Mouse (Mus musculus) MEL-GATA-1-ER (cell line): ENCODE measurements around the gene Zbtb8os.

ENCODE experiments used
- DNase-seq: peaks from one replicate; pipeline ENCODE4 v3.0.0-alpha.2; 2012; ENCODE audit warnings: low read depth; ENCODE audit errors: extremely low read depth

Zbtb8os gene

DNA sequence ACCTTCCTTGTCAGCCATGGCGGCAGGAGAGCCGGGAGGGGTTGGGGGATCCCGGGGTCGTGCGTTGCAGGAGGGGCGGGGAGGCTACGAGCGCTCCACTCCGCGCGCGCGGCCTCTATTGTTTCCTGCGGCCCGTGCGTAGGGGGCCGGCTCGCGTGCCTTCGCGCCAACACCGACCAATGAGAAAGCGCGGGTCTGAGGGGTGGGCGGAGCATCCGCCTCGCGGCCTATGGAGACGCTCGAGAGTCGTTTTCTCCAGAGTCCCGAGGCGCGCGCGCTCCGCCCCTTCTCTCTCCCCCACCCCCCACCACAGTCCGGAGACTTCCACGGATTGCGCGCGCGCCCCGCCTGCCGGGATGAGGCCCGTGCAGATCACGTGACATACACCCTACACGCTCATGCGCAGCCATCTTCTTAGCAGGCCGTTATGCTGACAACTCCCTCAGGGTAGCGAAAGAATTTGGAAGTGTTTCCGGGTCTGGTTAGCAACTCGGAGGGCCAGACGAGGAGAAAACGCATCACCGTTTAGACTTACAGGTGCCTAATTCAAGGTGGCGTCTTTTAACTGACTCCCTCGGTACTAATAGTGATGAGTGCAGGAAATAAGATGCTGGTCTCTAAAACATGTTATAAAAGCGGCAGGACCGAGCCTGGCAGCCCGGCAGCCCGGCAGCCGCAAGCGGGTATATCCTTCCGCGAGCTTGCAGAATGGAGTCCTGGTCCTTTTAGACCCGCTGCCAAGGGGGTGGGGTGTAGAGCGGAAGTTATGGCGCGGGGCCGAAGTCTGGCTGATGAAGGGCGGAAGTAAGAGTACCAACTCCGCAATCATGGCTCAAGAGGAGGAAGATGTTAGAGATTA lies at the start of gene Zbtb8os, which contains the start of gene Rbbp4:
TSS of gene Zbtb8os (plus strand) at position 480 of the 859 bp plus-strand sequence.
TSS of gene Rbbp4 (minus strand) at position 155 of the 859 bp plus-strand sequence.
- DNase-seq, result peak; percentile 96

DNA sequence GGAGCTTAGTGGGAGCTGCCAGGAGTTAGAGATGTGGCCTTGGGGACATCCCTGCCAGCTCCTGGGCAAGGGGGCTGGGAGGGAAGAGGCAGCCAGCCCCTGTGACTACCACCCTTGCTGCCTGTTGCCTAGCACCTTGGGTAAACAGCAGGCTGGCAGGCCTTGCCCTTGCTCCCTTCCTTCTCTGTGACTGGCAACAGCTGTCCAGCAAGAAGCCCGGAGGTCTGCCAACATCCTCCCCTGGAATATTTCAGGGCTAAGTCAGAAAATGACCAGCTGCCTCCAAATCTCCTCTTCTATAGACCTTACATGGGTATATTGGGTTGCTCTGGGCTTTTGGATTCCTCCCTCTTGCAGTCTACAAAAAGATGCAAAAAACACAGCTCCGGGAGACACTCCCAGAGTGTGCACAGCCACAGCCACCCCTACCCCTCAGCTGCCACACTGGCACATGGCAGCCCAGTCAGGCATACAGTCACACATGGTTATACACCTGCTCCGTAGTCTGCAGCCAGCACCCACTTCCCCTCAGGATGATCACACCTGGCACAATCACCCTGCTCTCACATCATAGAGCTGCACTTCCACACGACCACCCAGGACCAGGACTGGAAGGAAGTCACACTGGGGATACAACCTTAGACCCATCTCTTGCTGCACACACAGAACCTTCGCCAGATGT lies 49.4 kb upstream of the Zbtb8os start:
- DNase-seq, result no peak

DNA sequence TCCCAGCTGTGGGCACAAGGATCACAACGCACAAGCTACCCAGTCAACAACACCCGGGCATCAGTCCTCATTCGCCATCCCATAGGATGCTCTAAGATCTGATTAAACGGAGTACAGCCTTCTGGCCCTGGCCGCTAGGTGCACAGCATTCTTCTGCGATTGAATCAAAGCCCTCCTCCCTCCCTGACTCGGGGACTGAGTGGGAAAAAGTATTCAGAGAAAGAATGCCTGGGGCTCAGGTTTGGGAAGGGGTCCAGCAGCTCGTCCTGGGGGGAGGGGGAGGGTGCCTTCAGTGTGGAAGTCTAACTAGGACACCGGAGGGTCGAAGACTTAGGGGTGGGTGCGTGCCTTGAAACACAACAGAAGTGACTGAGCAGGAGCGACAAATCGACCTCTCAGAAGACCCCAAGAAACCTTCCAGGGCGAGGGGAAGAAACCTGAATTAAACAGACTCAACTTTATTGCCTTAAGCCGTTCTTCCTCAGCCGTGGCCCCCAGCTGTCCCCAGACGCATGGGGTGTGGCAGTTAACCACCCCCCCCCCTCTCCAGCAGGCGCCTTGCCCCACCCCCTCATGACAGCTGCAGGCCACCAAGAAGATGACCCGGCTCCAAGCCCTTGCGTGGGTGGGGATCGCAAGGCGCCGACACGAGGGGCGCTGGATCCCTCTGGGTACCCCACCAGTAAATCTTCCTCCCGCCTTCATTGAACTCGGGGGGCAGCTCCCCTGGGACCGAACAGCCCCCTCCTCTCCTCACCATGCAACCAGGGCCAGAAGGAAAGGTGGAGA lies 48.6 kb upstream of the Zbtb8os start:
- DNase-seq, result no peak

DNA sequence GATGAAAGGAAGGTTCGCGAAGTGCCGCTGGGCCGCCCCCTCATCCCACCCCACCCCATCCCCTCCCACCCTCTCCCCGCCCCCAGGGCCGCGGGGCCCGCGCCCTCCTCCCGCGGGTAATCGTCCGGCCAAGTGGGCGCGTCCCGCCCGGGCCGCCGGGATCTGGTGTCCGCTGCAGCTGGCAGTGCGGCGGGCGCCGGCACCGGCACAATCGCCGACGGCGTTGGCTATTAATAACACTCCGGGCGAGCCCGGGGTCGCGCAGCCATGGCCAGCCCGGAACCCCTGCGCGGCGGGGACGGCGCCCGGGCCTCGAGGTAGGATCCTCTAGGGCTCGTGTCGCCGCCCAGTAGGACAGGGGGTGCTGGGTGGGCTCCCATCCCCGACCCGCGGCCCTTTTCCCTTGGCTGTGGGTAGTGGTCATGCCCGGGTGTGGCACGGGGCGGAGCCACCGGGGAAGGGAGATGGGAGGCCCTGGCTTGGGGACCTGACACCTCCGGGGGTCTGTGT lies 48.0 kb upstream of the Zbtb8os start, which contains the start of gene Sync:
TSS of gene Sync (plus strand) at position 146 of the 510 bp plus-strand sequence.
- no peak for DNase-seq

DNA sequence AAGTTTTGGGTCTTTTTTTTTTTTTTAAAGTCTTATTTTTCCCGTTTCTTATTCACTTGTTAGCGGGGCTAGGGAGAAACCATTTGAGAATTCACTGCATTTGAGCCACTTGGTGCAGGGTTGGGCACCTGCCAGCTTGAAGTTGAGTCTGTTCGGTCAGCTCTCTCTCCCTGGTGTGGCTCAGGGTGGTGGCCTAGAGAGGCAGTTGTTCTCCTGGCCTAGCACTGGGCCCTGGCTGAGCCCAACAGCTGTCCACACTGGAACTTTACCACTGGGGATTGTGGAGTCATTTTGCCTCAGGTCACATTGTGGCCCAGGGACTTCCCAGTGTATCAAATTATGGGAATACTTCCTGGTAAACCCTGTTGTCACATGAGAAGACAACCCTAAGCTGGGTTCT lies 47.4 kb upstream of the Zbtb8os start:
- DNase-seq, result no peak

DNA sequence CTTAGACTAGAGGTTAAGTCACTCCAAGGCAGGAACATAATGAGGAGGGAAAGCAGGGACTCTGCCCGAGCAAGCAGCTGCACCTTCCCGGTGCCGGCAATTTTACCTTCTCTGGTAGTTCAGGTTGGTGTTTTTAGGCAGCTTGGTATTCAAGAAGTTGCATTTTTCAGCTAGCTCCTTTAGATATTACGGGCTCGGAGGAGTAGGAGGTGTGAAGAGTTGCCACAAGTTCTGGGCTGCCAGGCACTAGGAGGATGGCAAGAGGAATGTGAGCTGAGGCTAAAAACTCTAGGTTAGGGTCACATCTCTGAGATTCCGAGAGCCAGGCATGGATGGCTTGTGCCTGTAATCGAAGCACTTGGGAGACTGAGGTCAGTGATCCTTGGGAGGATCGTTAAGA lies 45.8 kb upstream of the Zbtb8os start:
- DNase-seq, result no peak

DNA sequence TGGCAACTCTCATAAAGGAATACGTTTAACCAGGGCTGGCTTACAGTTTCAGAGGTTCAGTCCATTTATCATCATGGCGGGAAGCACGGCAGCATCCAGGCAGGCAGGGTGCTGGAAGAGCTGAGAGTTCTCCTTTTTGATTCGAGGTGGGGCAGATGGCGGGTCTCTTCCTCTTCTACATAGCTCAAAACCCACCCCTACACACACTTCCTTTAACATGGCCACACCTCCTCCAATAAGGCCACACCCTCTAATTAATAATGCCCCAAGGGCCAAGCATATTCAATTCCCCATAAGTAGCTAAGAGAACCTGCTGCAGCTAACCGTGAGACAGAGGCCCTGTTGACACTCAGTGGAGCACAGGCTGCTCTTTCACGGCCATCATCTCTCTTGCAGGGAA lies 42.7 kb upstream of the Zbtb8os start:
- peak; percentile 49 for DNase-seq

DNA sequence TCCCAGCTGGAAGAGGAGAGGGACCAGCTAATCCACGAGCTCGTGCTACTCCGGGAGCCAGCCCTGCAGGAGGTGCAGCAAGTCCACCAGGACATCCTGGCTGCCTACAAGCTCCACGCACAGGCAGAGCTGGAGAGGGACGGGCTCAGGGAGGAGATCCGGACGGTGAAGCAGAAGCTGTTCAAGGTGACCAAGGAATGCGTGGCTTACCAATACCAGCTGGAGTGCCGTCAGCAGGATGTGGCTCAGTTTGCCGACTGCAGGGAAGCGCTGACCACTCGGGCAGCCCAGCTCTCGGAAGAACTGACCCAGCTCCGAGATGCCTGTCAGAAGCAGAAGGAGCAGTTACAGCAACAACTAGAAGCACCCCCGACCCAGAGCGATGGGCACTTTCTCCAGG lies 41.8 kb upstream of the Zbtb8os start:
- DNase-seq, result no peak

DNA sequence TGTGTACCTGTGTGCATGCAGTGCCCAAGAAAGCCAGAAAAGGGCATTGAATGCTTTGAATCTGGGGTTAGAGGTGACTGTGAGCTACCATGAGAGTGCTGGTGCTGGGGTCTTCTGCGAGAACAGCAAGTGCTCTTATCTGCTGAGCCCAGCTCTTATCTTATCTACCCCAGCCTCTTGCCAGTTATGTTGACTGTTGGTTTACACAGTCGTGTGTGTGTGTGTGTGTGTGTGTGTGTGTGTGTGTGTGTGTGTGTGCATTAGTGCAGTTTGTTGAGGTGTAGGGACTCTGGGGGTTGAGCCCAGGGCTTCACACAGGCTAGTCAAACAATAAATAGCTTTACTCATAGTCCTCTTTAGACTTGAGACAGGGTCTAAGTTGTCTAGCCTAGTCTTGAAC lies 40.3 kb upstream of the Zbtb8os start:
- DNase-seq, result no peak

DNA sequence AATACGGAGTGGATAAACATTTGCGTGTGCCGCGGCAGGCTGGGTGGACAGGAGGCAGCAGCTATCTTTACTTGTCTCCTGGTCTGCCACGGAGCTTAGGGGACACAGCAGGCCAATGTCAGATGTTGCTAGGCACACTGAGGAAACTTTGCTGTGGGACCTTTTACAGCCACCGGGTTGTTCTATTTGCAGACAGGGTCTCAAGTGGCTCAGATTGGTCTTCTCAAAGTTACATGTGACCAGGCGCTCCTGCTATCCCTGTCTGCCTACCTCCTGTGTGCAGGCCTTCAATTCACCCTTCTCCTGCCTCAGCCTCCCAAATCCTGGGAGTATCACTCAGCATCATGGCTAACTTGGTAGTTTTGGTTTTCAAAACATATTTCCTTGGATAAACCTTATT lies 39.4 kb upstream of the Zbtb8os start:
- DNase-seq, result no peak

DNA sequence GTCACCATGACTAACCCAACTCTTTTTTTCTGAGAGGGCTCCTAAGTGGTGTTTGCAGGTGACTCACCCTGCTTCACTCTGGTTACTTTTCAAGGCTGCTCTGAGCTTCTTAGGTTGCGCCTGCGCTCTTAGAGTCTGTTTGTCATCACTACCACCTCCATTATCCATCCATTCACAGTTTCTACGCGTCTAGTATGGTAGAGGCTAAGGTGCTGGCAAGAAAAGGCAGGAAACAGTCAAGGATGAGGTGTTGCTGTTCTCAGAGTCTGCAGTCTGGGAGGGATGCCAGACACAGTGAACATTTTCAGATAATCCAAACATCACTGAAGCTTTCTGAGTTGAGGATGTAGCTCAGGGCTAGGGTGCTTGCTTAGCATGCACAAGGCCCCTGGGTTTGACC lies 37.8 kb upstream of the Zbtb8os start:
- no peak for DNase-seq

DNA sequence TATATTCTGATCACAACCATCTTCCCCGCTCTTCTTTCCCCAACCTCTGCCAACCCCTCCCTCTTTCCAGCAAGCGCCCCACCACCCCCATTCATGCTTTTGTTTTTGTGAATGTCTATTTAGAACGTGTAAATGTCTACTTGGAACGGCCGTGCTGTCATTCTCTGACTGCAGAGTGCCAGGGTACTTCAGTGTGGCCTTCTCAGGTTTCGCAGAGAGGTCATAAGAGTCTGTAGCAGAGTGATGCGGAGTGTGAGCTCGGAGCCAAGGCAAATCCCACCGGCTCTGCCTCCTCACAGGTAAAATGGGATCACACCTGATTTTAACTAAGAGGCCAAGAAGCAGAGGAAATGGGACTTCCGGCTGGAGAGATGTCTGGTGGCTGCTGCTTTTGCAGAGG lies 36.4 kb upstream of the Zbtb8os start:
- no peak for DNase-seq

DNA sequence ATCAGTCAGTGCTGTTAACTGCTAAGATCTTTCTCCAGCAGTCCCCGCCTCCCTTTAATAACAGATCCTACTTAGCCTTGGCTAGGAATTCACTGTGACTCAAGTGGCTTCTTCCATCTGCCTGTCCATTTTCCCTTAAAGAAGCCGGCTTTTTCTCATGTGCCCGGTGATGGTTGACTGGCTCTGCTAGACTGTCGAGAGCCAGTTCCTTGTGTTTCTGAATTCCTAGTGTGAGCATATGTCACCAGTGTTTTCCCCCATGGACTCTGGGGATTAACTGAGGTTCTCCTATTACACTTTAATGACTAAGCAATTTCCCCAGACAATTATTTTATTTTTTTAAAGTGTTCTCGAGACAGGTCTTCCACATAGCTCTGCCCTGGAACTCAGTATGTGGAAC lies 32.1 kb upstream of the Zbtb8os start:
- no peak for DNase-seq

DNA sequence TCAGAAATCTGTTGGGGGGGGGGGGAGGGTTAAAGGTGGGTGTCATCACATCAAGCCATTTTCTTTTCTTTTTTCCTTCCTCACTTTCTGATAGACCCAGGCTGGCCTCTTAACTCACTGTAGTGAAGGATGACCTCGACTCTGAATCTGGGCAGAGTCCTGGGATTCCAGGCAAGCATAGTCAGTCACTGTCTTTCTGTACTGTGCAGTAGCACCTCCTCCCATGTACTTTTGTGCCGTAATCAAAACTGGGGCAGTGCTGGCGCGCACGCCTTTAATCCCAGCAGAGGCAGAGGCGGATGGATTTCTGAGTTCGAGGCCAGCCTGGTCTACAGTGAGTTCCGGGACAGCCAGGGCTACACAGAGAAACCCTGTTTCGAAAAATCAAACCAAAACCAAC lies 31.7 kb upstream of the Zbtb8os start:
- no peak for DNase-seq

DNA sequence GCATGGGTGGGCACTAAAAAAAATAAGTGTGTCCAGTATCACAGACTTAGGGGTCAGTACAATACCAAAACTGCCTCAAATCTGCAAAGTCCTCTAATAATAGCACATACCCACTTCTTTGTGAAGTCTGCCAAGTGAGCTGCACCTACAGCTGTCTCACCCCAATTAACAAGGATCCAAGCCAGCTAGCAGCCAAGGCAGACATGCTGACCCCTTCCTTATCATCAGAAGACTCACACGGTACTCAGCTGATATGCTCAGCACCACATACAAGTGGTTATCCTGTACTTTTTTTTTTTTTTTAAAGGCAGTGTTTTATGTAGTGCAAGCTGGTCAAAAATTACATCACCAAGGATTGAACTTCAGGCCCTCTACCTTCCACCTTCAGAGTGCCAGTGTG lies 31.2 kb upstream of the Zbtb8os start:
- peak; percentile 14 for DNase-seq

DNA sequence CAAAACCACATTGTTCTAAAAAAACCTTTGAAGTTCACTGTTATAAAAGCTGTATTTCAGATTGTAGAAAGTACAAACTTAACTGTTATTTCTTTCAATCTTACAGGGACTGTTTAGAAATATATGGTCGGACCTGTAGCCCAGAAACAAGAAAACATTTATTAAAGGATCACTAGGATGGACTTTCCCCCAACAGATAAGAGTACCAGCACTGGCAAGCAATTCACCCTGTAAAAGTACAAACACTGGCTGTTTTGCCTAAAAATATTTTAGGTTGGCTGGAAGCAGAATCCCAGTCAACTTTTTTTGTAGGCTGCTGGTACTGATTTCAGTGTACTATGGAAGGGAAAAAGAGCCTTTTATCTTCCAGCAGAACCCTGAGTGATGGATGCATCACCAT lies 27.6 kb upstream of the Zbtb8os start:
- no peak for DNase-seq

DNA sequence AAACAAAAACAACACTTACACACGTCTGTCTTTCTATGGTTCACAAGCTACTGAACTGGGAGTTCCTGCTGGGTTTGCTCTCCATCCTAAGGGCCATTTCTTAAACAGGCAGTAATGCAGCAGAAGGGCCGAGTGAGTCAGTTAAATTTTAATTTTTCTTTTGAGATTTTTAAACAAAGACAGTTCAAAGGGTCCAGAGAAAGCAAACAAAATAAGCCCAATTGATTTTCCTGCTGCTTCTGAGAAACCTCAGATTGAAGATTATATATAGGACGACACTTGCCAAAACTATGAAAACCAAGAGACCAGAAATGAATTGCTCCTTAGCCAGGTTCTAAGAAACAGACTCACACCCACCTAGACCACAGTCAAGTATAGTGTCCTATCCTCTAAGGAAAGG lies 21.6 kb upstream of the Zbtb8os start:
- no peak for DNase-seq

DNA sequence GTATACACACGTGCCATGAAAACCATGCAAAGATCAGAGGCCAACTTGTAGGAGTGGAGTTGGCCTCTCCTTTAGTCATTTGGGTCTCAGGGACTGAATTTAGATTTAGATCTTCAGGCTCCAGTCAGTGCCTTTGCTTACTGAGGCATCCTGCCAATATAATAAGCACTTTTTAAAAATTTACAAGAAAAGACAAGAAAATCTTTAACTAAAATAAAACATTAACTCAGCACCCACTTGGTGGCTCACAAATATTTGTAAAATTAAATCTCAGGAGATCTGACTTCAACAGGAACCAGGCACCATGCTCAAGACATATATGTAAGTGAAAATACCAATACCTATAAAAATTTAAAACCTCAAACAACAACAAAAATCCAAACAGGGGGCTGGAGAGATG lies 14.6 kb upstream of the Zbtb8os start:
- no peak for DNase-seq

DNA sequence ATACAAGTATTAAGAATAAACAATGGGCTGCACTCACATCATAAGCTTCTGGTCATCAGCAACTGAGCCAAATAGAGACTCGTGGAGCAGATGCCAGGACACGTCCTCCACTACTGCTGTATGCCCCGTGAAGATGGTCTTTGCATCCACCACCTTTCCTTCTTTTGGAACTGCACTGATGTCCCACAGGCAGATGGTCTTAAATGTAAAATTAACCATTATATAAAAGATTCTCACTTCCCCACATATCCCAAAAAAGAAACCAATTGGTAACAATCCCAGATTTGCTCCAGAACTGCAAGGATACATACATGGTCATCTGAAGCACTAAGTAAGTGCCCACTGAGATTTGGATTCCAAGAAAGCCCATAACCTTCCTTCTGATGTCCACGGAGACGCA lies 13.5 kb upstream of the Zbtb8os start:
- no peak for DNase-seq

DNA sequence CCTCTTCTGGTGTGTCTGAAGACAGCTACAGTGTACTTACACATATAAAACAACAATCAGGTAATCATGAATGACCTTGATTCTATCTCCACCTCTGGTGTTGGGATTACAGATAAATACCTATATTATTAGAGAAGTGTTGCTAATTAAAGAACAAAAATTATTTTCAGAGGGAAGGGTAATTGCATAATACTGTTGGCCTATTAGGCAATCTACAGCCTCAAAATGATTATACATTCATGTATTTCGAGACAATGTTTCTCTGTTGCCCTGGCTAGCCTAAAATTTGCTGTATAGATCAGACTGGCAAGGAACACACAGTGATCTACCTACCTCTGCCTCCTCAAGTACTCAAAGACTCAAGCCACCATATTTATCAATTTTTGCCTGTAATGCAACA lies 12.0 kb upstream of the Zbtb8os start:
- no peak for DNase-seq

DNA sequence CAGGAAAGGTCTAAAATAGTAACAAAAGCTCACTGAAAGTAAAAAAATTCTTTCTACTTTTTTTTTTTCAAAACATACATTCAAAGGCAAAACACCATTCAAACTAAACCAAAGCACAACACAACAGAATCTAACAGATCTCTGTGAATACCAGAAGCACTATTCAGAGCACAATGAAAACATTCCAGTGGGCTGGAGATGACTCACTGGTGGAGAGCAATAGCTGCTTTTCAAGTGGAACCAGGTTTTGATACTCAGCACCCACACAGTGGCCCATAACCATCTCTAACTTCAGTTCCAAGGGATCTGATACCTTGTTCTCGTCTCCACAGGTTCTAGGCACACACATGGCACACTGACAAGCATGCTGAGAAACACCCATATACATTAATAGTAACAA lies 10.7 kb upstream of the Zbtb8os start:
- DNase-seq, result no peak

DNA sequence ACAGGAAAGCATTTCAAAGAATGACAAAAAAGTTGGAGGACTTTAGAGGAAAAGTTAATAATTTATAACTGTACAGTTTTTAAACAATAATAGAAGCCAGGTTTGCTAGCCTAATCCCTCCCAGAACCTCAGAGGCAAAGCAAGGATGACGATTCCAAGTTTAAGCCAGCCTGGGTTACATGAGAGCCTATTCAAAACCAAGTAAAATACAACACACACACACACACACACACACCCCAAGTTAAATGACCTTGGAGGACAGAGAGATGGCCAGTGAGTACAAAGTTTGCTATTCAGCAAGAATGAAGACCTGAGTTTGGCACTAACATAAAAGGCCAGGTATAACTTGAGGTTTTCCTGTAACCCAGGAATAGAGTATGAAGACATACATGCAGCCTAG lies 9.3 kb upstream of the Zbtb8os start:
- DNase-seq, result no peak
